Mouse (Mus musculus): ENCODE results near the gene Tspan9. TPM values are rescaled to one million over a fixed set of nuclear protein-coding genes. Genes with fewer than 3 reads are reported as not detected.

The Tspan9 gene
- polyA plus RNA-seq, 1 experiment from 2014 or later = 130 TPM

DNA sequence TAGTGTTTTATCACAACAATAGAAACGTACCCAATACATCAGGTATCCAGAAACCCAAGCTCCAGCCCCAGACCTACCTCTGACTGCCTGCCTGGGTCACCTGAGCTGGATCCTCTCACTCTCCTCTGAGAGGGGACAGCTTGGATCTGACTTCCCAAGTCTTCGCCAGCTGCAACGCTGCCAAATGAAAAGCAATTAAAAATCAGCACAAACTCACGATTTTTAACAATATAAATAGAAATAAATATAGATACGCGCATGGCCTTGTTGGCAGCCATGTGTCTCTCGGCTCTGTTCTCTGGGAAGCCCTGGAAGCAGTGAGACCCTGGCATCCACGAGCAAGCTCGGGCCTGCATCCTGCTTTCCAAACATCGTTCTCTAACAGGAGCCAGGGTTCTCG, 60.1 kb downstream of the Tspan9 start:
- Histone ChIP-seq H3K4me1 (ENCODE audit: control insufficient read depth, insufficient read depth, low read length) (peaks cover 38% of the 10 kb centered on the region), H3K4me3 (ENCODE audit: low read depth, low read length) (no peak overlapping the region)
- 74% methylated on average over 11 of the region's 11 CpGs for WGBS

DNA sequence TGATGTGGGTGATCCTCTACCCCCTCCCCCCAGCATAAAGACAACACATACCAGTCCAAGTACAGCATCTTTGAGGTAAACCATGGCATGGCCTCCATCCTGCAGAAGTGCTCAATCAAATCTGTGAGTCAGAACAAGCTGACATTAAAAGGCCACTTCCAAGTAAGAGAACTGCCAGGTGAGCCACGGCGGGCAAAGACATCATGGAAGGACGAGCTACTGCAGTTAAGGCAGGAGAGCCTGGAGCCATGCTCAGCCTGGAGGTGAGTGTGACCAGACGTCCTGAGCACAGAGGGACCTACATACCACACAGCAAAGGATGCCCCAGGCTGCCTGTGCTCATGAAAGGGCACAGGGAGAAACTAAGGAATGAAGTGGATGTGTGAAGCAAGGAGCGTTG, 61.6 kb downstream of the Tspan9 start:
- Histone ChIP-seq H3K4me1 (ENCODE audit: control insufficient read depth, insufficient read depth, low read length) (peaks cover 45% of the 10 kb centered on the region), H3K4me3 (ENCODE audit: low read depth, low read length) (no peak overlapping the region), H3K9me3 (ENCODE audit: control insufficient read depth, low read length) (no peaks in the 10 kb centered on the region), H3K36me3 (ENCODE audit: control insufficient read depth, insufficient read depth, low read length) (peaks cover 19% of the 10 kb centered on the region; the same call in 1 of the 2 replicates), H3K4me2 (ENCODE audit: low read depth, low read length) (no peak overlapping the region), H3K9ac (ENCODE audit: low read depth, low read length) (no peak overlapping the region), H3K27me3 (replicated peaks; ENCODE audit: control insufficient read depth, insufficient read depth, low read length) (no peaks in the 10 kb centered on the region), H3K27ac (replicated peaks; ENCODE audit: low read depth, low read length) (no peak overlapping the region)
- ATAC-seq (ENCODE audit: low read depth) (no peak), DNase-seq (ENCODE audit: low spot score) (no peak)
- 74% methylated on average over 5 of the region's 5 CpGs for WGBS

More for the DNA sequence above, 60.1 kb downstream of the Tspan9 start:
- Histone ChIP-seq H3K27me3 (replicated peaks; ENCODE audit: control insufficient read depth, insufficient read depth, low read length) (no peaks in the 10 kb centered on the region), H3K27ac (replicated peaks; ENCODE audit: low read depth, low read length) (no peak overlapping the region), H3K36me3 (ENCODE audit: control insufficient read depth, insufficient read depth, low read length) (peaks cover 13% of the 10 kb centered on the region; the same call in 1 of the 2 replicates), H3K9me3 (ENCODE audit: control insufficient read depth, low read length) (no peaks in the 10 kb centered on the region), H3K9ac (ENCODE audit: low read depth, low read length) (no peak overlapping the region), H3K4me2 (ENCODE audit: low read depth, low read length) (no peak overlapping the region)
- no peak for DNase-seq (ENCODE audit: low spot score)
- ATAC-seq (ENCODE audit: low read depth) = no peak

DNA sequence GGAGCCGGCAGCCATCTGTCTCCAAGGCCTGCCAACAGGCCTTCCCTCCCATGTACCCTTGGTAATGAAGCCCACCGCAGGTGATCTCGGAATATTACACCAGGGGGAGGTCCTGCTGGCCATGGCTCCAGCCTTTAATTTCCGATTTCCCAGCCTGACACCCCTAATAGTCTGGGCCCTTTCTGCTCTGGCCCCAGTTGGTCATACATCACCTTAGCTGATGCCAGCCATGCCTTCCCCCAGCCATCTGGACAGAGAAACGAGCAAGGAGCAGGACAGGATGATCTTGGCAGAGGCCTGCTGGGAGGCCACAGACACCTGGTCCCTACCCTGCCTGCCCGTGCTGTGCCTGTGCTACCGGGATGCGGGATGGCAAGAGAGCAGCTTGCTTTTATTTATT, 62.1 kb downstream of the Tspan9 start:
- no peaks in the 10 kb centered on the region for H3K27me3 ChIP-seq (replicated peaks; ENCODE audit: control insufficient read depth, insufficient read depth, low read length)
- peaks cover 19% of the 10 kb centered on the region; the same call in 1 of the 2 replicates for H3K36me3 ChIP-seq (ENCODE audit: control insufficient read depth, insufficient read depth, low read length)
- no peak overlapping the region for H3K9ac ChIP-seq (ENCODE audit: low read depth, low read length)
- peaks cover 45% of the 10 kb centered on the region for H3K4me1 ChIP-seq (ENCODE audit: control insufficient read depth, insufficient read depth, low read length)
- WGBS = 81% methylated on average over 8 of the region's 8 CpGs
- no peak overlapping the region for H3K4me3 ChIP-seq (ENCODE audit: low read depth, low read length)
- no peaks in the 10 kb centered on the region for H3K9me3 ChIP-seq (ENCODE audit: control insufficient read depth, low read length)
- DNase-seq (ENCODE audit: low spot score) (no peak), ATAC-seq (ENCODE audit: low read depth) (no peak)
- no peak overlapping the region for H3K4me2 ChIP-seq (ENCODE audit: low read depth, low read length)
- H3K27ac ChIP-seq (replicated peaks; ENCODE audit: low read depth, low read length) = no peak overlapping the region

DNA sequence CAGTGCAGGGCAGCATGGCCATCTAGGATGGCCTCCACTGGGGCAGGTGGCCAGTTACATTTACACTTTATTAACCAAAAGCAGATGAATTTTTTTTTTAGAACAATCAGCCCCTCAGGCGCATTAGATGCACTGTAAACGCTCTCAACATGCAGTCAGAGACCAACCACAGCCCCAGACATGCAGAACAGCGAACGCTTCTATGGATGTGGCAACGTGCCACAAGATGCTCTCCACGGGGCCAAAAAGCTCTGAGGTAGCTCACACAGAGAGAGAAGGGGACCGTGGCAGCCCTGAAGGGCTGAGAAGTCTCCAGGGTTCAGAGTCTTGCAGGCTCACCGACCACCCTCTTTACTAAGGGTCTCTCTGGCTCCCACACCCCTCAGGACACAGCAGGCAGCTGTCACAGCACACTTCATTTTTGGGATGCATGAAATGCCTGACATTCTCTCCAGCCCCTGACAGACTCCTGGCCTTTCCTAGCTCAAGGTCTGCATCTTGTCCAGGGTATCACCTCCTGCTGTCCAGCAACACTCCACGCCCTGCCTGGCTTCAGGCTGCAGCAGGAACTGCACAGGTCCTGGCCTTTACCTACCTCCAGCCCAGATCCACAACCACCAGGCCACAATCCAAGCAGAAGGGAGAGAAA, 63.7 kb downstream of the Tspan9 start:
- Histone ChIP-seq H3K4me1 (ENCODE audit: control insufficient read depth, insufficient read depth, low read length) (peaks cover 44% of the 10 kb centered on the region), H3K27ac (replicated peaks; ENCODE audit: low read depth, low read length) (peak overlapping the region; percentile 31; the same call in 1 of the 2 replicates), H3K9ac (ENCODE audit: low read depth, low read length) (no peak overlapping the region), H3K4me2 (ENCODE audit: low read depth, low read length) (no peak overlapping the region), H3K36me3 (ENCODE audit: control insufficient read depth, insufficient read depth, low read length) (peaks cover 15% of the 10 kb centered on the region; the same call in 1 of the 2 replicates), H3K27me3 (replicated peaks; ENCODE audit: control insufficient read depth, insufficient read depth, low read length) (no peaks in the 10 kb centered on the region), H3K9me3 (ENCODE audit: control insufficient read depth, low read length) (no peaks in the 10 kb centered on the region), H3K4me3 (ENCODE audit: low read depth, low read length) (no peak overlapping the region)
- WGBS = 44% methylated on average over 9 of the region's 9 CpGs
- DNase-seq (ENCODE audit: low spot score) (no peak), ATAC-seq (ENCODE audit: low read depth) (no peak)

DNA sequence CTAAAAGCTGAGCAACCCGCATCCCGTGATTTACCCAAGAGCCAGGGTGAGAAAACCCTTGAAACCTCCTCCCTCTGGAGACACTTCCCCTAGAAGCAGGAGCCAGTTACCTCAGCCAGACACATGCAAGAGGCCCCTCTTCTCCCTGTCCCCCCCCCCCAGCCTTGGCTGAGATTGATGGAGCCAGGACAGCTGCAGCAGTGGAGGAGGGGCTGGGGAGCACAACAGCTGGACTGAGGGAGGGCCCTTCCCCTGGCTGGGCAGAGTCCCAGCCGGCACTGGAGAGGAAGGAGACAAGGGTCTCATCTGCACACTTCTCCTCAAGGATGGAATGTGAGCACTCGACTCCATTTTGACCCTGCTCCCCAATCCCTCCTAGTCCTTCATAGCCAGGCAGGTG, 64.9 kb downstream of the Tspan9 start:
- H3K27ac ChIP-seq (replicated peaks; ENCODE audit: low read depth, low read length) = peak overlapping the region; percentile 50
- H3K36me3 ChIP-seq (ENCODE audit: control insufficient read depth, insufficient read depth, low read length) = peaks cover 15% of the 10 kb centered on the region; the same call in 1 of the 2 replicates
- H3K4me3 ChIP-seq (ENCODE audit: low read depth, low read length) = no peak overlapping the region
- H3K4me1 ChIP-seq (ENCODE audit: control insufficient read depth, insufficient read depth, low read length) = peaks cover 44% of the 10 kb centered on the region
- H3K9me3 ChIP-seq (ENCODE audit: control insufficient read depth, low read length) = no peaks in the 10 kb centered on the region
- no peak overlapping the region for H3K4me2 ChIP-seq (ENCODE audit: low read depth, low read length)
- H3K27me3 ChIP-seq (replicated peaks; ENCODE audit: control insufficient read depth, insufficient read depth, low read length) = no peaks in the 10 kb centered on the region
- DNase-seq (ENCODE audit: low spot score) (peak; percentile 85), ATAC-seq (ENCODE audit: low read depth) (peak; percentile 82)
- no peak overlapping the region for H3K9ac ChIP-seq (ENCODE audit: low read depth, low read length)
- 19% methylated on average over 4 of the region's 4 CpGs for WGBS

DNA sequence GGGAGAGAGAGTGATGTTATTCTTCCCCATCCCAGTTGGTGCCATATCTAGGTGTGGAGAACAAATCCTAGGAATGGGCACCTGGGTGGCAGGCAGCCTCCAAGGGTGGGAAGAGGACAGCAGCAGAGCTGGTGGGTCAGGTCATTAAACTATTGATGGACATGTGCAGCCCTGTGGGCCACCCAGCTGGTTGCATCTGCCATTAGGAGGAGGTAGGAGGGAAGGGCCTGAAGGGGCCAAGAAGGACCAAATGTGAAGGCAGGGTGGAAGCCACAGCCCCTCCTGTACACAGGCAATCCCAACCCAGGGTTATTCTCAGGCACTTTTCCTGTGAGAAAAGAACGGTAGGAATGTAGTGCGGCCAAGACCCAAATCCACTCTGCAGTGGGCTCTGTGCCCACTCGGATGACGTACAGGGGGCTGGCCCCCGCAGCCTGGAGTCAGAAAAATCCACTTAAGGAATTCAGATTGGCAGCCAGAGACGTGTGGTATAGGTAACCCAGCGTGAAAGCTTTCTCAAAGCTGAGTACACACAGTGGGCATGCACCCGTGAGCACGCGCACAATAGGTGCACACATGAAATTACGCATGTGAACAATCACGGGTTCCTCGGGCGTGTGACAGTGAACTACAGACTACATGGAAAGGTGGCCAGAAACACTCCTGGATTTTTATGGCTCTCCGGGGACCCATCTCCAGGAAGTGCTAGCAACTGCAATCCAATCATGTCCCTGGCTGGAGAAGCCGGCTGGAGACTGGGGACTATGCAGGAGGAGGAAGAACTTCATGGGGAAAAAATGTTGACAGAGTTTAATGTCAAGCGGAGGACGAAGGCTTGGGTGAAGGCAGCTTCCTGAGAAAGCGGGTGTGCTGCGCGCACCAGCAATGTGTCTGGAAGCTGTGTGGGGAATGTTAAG, 67.0 kb downstream of the Tspan9 start:
- no peaks in the 10 kb centered on the region for H3K9me3 ChIP-seq (ENCODE audit: control insufficient read depth, low read length)
- no peak overlapping the region for H3K4me2 ChIP-seq (ENCODE audit: low read depth, low read length)
- DNase-seq (ENCODE audit: low spot score) (peak; percentile 79), ATAC-seq (ENCODE audit: low read depth) (peak; percentile 62)
- peaks cover 45% of the 10 kb centered on the region for H3K4me1 ChIP-seq (ENCODE audit: control insufficient read depth, insufficient read depth, low read length)
- peak overlapping the region; percentile 62 for H3K27ac ChIP-seq (replicated peaks; ENCODE audit: low read depth, low read length)
- no peak overlapping the region for H3K4me3 ChIP-seq (ENCODE audit: low read depth, low read length)
- no peaks in the 10 kb centered on the region for H3K27me3 ChIP-seq (replicated peaks; ENCODE audit: control insufficient read depth, insufficient read depth, low read length)
- 69% methylated on average over 21 of the region's 21 CpGs for WGBS
- H3K9ac ChIP-seq (ENCODE audit: low read depth, low read length) = no peak overlapping the region
- H3K36me3 ChIP-seq (ENCODE audit: control insufficient read depth, insufficient read depth, low read length) = 0 out of 2 replicates have a peak, but pooled peaks cover 6% of the 10 kb centered on the region

DNA sequence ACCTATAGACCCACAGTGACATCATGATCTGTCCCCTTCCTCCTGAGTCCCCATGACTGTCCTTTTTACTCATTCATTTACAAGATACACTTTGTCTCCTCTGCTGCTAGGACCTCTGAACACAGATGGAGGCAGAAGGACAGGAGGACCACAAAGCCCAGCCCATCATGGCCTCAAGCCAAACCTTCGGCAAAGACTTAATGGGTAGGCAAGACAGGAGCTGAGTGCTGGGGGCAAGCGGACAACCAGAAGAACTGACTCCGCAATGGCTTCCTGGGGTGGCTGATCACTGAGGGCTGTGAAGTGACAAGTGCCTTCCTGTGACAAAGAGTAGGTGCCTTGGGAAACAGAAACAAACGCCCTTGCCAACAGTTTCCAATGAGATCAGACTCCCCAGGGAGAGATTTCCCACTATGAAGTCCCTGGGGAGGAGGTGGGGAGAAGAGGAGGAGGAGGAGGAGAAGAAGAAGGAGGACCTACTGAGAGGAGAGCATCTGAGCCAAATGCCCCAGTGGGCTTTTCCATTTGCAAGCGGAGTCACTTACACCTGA, 67.9 kb downstream of the Tspan9 start:
- Histone ChIP-seq H3K4me3 (ENCODE audit: low read depth, low read length) (no peak overlapping the region), H3K27me3 (replicated peaks; ENCODE audit: control insufficient read depth, insufficient read depth, low read length) (no peaks in the 10 kb centered on the region), H3K27ac (replicated peaks; ENCODE audit: low read depth, low read length) (no peak overlapping the region), H3K4me2 (ENCODE audit: low read depth, low read length) (no peak overlapping the region), H3K9ac (ENCODE audit: low read depth, low read length) (no peak overlapping the region), H3K9me3 (ENCODE audit: control insufficient read depth, low read length) (no peaks in the 10 kb centered on the region), H3K4me1 (ENCODE audit: control insufficient read depth, insufficient read depth, low read length) (peaks cover 52% of the 10 kb centered on the region), H3K36me3 (ENCODE audit: control insufficient read depth, insufficient read depth, low read length) (0 out of 2 replicates have a peak, but pooled peaks cover 6% of the 10 kb centered on the region)
- WGBS = 64% methylated on average over 5 of the region's 5 CpGs
- no peak for ATAC-seq (ENCODE audit: low read depth)
- no peak for DNase-seq (ENCODE audit: low spot score)

DNA sequence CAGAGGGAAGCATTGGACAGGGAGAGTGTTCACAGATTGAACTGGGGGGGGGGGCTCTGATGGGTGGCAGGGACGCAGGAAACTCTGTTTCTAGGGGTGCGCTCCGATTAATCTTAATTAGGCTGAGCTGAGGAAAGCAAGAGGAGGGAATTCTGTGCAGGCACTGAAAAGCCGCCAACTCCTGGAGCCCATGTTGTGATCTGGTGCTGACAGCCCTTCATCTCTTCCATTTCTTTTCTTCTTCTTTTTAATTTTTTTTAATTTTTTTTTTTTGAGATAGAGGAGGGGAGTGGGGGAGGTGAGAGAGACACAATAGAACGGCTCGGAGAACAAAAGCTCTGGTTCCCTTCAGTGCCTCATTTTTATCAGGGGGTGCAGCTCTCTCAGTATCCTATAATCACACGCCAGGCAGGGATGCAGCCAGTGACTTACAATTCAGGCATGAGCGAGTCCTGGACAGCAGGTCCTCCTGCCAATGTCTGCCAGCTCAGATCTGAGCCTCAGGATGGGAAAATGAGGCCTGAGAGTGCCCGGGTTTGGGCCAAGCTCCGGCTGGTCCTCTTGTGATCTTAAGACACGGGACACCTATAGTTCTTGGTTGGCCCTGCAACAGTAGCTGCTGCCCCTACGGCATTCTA, 72.4 kb downstream of the Tspan9 start:
- H3K27me3 ChIP-seq (replicated peaks; ENCODE audit: control insufficient read depth, insufficient read depth, low read length) = no peaks in the 10 kb centered on the region
- 64% methylated on average over 12 of the region's 12 CpGs for WGBS
- no peak overlapping the region for H3K4me3 ChIP-seq (ENCODE audit: low read depth, low read length)
- peaks cover 29% of the 10 kb centered on the region for H3K4me1 ChIP-seq (ENCODE audit: control insufficient read depth, insufficient read depth, low read length)
- no peak for ATAC-seq (ENCODE audit: low read depth)
- H3K27ac ChIP-seq (replicated peaks; ENCODE audit: low read depth, low read length) = peak overlapping the region; percentile 73; the same call in 1 of the 2 replicates
- H3K9ac ChIP-seq (ENCODE audit: low read depth, low read length) = no peak overlapping the region
- H3K36me3 ChIP-seq (ENCODE audit: control insufficient read depth, insufficient read depth, low read length) = no peaks in the 10 kb centered on the region; the same call in 1 of the 2 replicates
- DNase-seq (ENCODE audit: low spot score) = no peak
- H3K9me3 ChIP-seq (ENCODE audit: control insufficient read depth, low read length) = no peaks in the 10 kb centered on the region
- no peak overlapping the region for H3K4me2 ChIP-seq (ENCODE audit: low read depth, low read length)
